Mouse (Mus musculus) kidney, postnatal 0 days (tissue): ENCODE data around the gene Zfp560. TPM values are rescaled to one million over a fixed set of nuclear protein-coding genes. Genes with fewer than 3 reads are reported as not detected.
"Not testable (repeated sequence)": the region's sequence is repeated elsewhere in the genome, so short reads cannot be mapped to it uniquely, and the experiment has no call there.

Experiments
- ATAC-seq: fragments of 200-750 bp; cut with Nextera tagmentation; replicated peaks from 2 replicates; pipeline ENCODE4 v1.8.0; 2017; ENCODE audit warnings: low read depth, moderate number of reproducible peaks, moderate TSS enrichment, moderate library complexity; ENCODE audit not compliant: low FRiP score
- DNase-seq: peaks from one replicate; pipeline ENCODE4 v3.0.0-alpha.2; 2016; ENCODE audit warnings: low spot score
- H3K27ac ChIP-seq: fragments of 300-500 bp; sonication (generic); 2 replicates; pipeline ENCODE4 v1.5.1; 2014; ENCODE audit warnings: mild to moderate bottlenecking
- H3K27me3 ChIP-seq: fragments of 300-500 bp; sonication (generic); 2 replicates; pipeline ENCODE4 v1.6.1; 2014; ENCODE audit warnings: low read length, mixed read lengths; ENCODE audit not compliant: insufficient read depth
- H3K36me3 ChIP-seq: fragments of 300-500 bp; sonication (generic); 2 replicates; pipeline ENCODE4 v1.6.1; 2014; ENCODE audit warnings: low read length, mixed read lengths; ENCODE audit not compliant: insufficient read depth
- H3K4me1 ChIP-seq: fragments of 300-500 bp; sonication (generic); replicated peaks from 2 replicates; pipeline ENCODE4 v1.6.1; 2014; ENCODE audit warnings: antibody characterized with exemption, low read length, mixed read lengths; ENCODE audit not compliant: insufficient read depth
- H3K4me2 ChIP-seq: fragments of 300-500 bp; sonication (generic); 2 replicates; pipeline ENCODE4 v1.6.1; 2014; ENCODE audit warnings: mild to moderate bottlenecking, low read length, moderate library complexity, mixed read lengths
- H3K4me3 ChIP-seq: fragments of 300-500 bp; sonication (generic); replicated peaks from 2 replicates; pipeline ENCODE4 v1.5.1; 2014; ENCODE audit warnings: low read depth, low read length
- H3K9ac ChIP-seq: fragments of 300-500 bp; sonication (generic); 2 replicates; pipeline ENCODE4 v1.6.1; 2014; ENCODE audit warnings: low read depth, low read length
- H3K9me3 ChIP-seq: fragments of 300-500 bp; sonication (generic); replicated peaks from 2 replicates; pipeline ENCODE4 v1.6.1; 2016; ENCODE audit warnings: low read length, inconsistent platforms, mixed read lengths
- CTCF ChIP-seq: IDR thresholded peaks from 2 replicates; pipeline ENCODE4 v1.5.1; 2016; ENCODE audit warnings: antibody characterized with exemption, low read depth, mild to moderate bottlenecking, moderate library complexity
- whole genome bisulfite sequencing: fragments of 180-500 bp; shearing (Covaris S2); extraction: QIAGEN DNeasy Blood & Tissue Kit; methylation state at CpG from one replicate; pipeline ENCODE4 v1.1.7; 2014; 5-methylcytosine and 5-hydroxymethylcytosine counted together
- polyA plus RNA-seq: library from polyadenylated mRNA; unstranded; fragments of >200 nt; fragmentation: Nextera tagmentation; extraction: Ambion mirVana; gene quantifications from 2 replicates; pipeline ENCODE4 v1.2.1, GENCODE M21; 2015

Gene Zfp560
- polyA plus RNA-seq, 1 experiment from 2014 or later = 60.2 TPM

DNA sequence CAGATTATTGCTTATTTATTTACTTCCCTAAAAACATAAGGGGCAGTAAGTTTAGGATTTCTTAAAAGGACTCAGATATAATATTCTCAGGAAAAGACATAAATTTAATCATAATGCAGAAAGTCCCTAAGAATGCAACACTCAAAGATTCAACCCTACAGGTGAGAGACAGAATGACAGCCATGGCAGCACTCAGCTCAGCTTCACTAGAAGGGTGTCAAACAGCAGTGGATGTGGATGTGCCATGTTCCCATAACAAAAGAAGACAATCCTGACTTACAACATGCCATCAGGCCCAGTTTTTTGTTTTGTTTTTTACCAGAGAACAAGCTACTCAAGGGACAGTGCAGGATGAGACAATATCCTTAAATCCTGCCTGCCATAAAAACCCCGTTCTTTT, 10.3 kb downstream of the Zfp560 start:
- TF ChIP-seq CTCF = no peak
- Histone ChIP-seq H3K4me2 (no peak overlapping the region), H3K9me3 (0 out of 2 replicates have a peak, but pooled peaks cover 3% of the 10 kb centered on the region), H3K36me3 (no peaks in the 10 kb centered on the region), H3K4me1 (no peaks in the 10 kb centered on the region), H3K4me3 (no peak overlapping the region), H3K27ac (no peak overlapping the region), H3K27me3 (no peaks in the 10 kb centered on the region), H3K9ac (no peak overlapping the region)
- WGBS = 91% methylated on average over 1 of the region's 1 CpGs
- no peak for DNase-seq
- ATAC-seq = no peak

- no peaks in the 10 kb centered on the region for H3K27me3 ChIP-seq
Measured at GRCm38 (mm10) chr9:20367311-20367710, 17.7 kb downstream of the Zfp560 start.

DNA sequence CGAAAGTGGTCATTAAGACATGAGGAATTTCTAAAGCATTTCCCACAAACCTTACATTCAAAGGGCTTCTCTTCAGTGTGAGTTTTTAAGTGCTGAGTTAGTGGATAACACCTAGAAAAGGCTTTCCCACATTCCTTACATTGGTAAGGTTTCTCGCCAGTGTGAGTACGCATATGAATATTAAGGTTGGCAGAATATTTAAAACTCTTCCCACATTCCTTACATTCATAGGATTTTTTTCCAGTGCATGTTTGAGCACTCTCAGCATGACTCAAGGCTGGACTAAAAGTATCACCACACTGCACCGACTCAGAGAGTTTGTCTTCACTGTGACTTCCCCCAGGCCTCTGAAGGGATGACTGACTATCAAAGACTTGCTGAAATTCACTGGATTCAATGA, 36.5 kb downstream of the Zfp560 start:
- no peak overlapping the region for H3K9ac ChIP-seq
- WGBS = 92% methylated on average over 4 of the region's 4 CpGs
- DNase-seq (no peak), ATAC-seq (no peak)
- no peak overlapping the region for H3K4me3 ChIP-seq
- no peak for TF ChIP-seq CTCF
- H3K4me2 ChIP-seq = no peak overlapping the region
- no peaks in the 10 kb centered on the region for H3K4me1 ChIP-seq
- H3K27ac ChIP-seq = no peak overlapping the region
- peaks cover 19% of the 10 kb centered on the region for H3K36me3 ChIP-seq
- no peaks in the 10 kb centered on the region for H3K27me3 ChIP-seq
- H3K9me3 ChIP-seq = no peaks in the 10 kb centered on the region

More at GRCm38 (mm10) chr9:20367311-20367710, 17.7 kb downstream of the Zfp560 start:
- H3K36me3 ChIP-seq = no peaks in the 10 kb centered on the region
- DNase-seq = no peak
- no peak overlapping the region for H3K9ac ChIP-seq
- H3K4me1 ChIP-seq = no peaks in the 10 kb centered on the region
- WGBS = 95% methylated on average over 2 of the region's 2 CpGs
- H3K27ac ChIP-seq = no peak overlapping the region
- no peak overlapping the region for H3K4me3 ChIP-seq
- TF ChIP-seq CTCF = no peak
- H3K9me3 ChIP-seq = no peaks in the 10 kb centered on the region
- H3K4me2 ChIP-seq = no peak overlapping the region
- no peak for ATAC-seq

GRCm38 (mm10) chr9:20335994-20336393, 49.0 kb downstream of the Zfp560 start, which contains the start of gene Olfr18:
Olfr18 (minus strand) TSS chr9:20336094.
- ATAC-seq (no peak), DNase-seq (no peak)
- Histone ChIP-seq H3K27me3 (no peaks in the 10 kb centered on the region), H3K4me1 (no peaks in the 10 kb centered on the region), H3K9ac (no peak within 1 kb of the TSS), H3K4me3 (no peak within 1 kb of the TSS), H3K9me3 (no peaks in the 10 kb centered on the region), H3K36me3 (no peaks in the 10 kb centered on the region), H3K4me2 (no peak within 1 kb of the TSS), H3K27ac (no peak within 1 kb of the TSS)
- TF ChIP-seq CTCF = no peak

GRCm38 (mm10) chr9:20298232-20298631, 86.7 kb downstream of the Zfp560 start, which contains the start of gene Olfr873:
Olfr873 (plus strand) TSS chr9:20298532.
- H3K36me3 ChIP-seq = no peaks in the 10 kb centered on the region
- no peaks in the 10 kb centered on the region for H3K27me3 ChIP-seq
- no peak for DNase-seq
- no peak within 1 kb of the TSS for H3K4me3 ChIP-seq
- H3K27ac ChIP-seq = no peak within 1 kb of the TSS
- no peak within 1 kb of the TSS for H3K4me2 ChIP-seq
- no peak within 1 kb of the TSS for H3K9ac ChIP-seq
- no peak for ATAC-seq
- no peaks in the 10 kb centered on the region for H3K9me3 ChIP-seq
- 77% methylated on average over 1 of the region's 1 CpGs for WGBS
- no peak for TF ChIP-seq CTCF
- no peaks in the 10 kb centered on the region for H3K4me1 ChIP-seq

DNA sequence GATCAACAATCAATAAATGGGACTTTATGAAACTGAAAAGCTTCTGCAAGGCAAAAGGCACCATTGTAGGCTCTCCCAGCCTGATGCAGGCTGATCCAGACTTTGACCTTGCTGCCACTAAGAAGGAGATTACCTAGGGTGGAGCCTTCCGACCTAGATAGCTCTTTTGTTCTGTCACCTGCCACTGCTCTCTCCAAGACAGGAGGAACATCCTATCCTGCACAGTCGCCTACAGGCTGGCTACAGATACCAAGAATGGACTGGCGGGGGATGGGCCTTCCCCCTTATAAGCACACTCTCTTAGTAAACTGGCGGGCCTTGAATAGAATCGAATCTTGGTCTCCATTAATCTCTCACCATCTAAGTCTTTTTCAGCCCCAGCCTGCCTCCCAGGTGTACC, 89.4 kb downstream of the Zfp560 start:
- H3K4me1 ChIP-seq, H3K36me3 ChIP-seq, H3K9ac ChIP-seq, DNase-seq, H3K27me3 ChIP-seq, H3K4me2 ChIP-seq, H3K27ac ChIP-seq, ATAC-seq, H3K9me3 ChIP-seq, H3K4me3 ChIP-seq: not testable (repeated sequence)
- WGBS = 80% methylated on average over 5 of the region's 5 CpGs

Other genes starting within 250 kb of the Zfp560 start
- not detected in 2 replicates for gene Olfr870, start 211.1 kb downstream of the Zfp560 start, polyA plus RNA-seq
- gene Olfr871, start 173.0 kb downstream of the Zfp560 start, polyA plus RNA-seq = not detected in 2 replicates
- not detected in 2 replicates for gene Olfr872, start 148.1 kb downstream of the Zfp560 start, polyA plus RNA-seq
- not detected in 2 replicates for gene Olfr39, start 102.8 kb downstream of the Zfp560 start, polyA plus RNA-seq
- not detected in 2 replicates for gene Olfr873, start 86.6 kb downstream of the Zfp560 start, polyA plus RNA-seq
- not detected in 2 replicates for gene Olfr18, start 49.1 kb downstream of the Zfp560 start, polyA plus RNA-seq
- gene Zfp26, start 75.0 kb upstream of the Zfp560 start, polyA plus RNA-seq = 13.5 and 15.3 TPM in 2 replicates
- 18.2 and 19.3 TPM in 2 replicates for gene Zfp426, start 107.6 kb upstream of the Zfp560 start, polyA plus RNA-seq
- gene Zfp266, start 136.2 kb upstream of the Zfp560 start, polyA plus RNA-seq = 58.0 and 63.0 TPM in 2 replicates
- 10.0 and 12.3 TPM in 2 replicates for gene Zfp846, start 196.1 kb upstream of the Zfp560 start, polyA plus RNA-seq